Mouse (Mus musculus): Measurements from ENCODE around the gene Marcks. TPM values are rescaled to one million over a fixed set of nuclear protein-coding genes. Genes with fewer than 3 reads are reported as not detected.

Marcks gene
- total and polyA plus RNA-seq, 3 experiments: 16.9 to 80.7 (median 74.2) TPM

GRCm38 (mm10) chr10:37140736-37141451 lies 2.2 kb upstream of the Marcks start:
- Histone ChIP-seq H3K9me3 (replicated peaks; ENCODE audit: low read length) (no peaks in the 10 kb centered on the region), H3K79me2 (replicated peaks; ENCODE audit: control insufficient read depth, extremely low read depth, insufficient read depth, poor library complexity, severe bottlenecking) (peaks cover 21% of the 10 kb centered on the region), H3K4me2 (ENCODE audit: insufficient read depth, low read depth, poor library complexity, severe bottlenecking) (peak overlapping the region; percentile 76), H3K27me3 (replicated peaks) (no peaks in the 10 kb centered on the region), H3K36me3 (replicated peaks in 1 of 2; ENCODE audit: control insufficient read depth in 1 of 2, insufficient read depth in 1 of 2, low read length in 1 of 2) (peaks cover 0 to 2% of the 10 kb centered on the region in 2 experiments), H3K9ac (ENCODE audit: insufficient read depth, low read depth) (peak overlapping the region; percentile 50), H3K27ac (ENCODE audit: insufficient read depth, low read depth) (no peak overlapping the region), H3K4me1 (ENCODE audit: control insufficient read depth in 1 of 2, insufficient read depth in 2 of 2) (peaks cover 3 to 12% of the 10 kb centered on the region in 2 experiments; a peak in 3 of 4 replicates), H3K4me3 (replicated peaks in 1 of 3; ENCODE audit: low read depth in 2 of 3, low read length in 2 of 3, poor library complexity in 1 of 3) (peak overlapping the region; percentile 81 to 99 (median 86))
- peak; percentile 54 for DNase-seq (ENCODE audit: extremely low read depth)
- TF ChIP-seq SIN3A (IDR thresholded peaks at IDR 0.05; ENCODE audit: low read length) (peak; percentile 73), IRF4 (IDR thresholded peaks at IDR 0.05; ENCODE audit: low read depth, low read length) (0 out of 2 replicates have a peak, but pooled peaks have one; percentile 9), NRF1 (IDR thresholded peaks at IDR 0.05; ENCODE audit: low read depth, low read length) (no peak), MXI1 (IDR thresholded peaks at IDR 0.05; ENCODE audit: low read depth, low read length) (0 out of 2 replicates have a peak, but pooled peaks have one; percentile 19), MAZ (IDR thresholded peaks at IDR 0.05; ENCODE audit: low read depth, low read length) (peak; percentile 72; the same call in 1 of the 2 replicates), CHD2 (IDR thresholded peaks at IDR 0.05; ENCODE audit: low read length) (peak; percentile 68), HCFC1 (IDR thresholded peaks at IDR 0.05; ENCODE audit: low read depth, low read length) (no peak)
- dilution Hi-C loops (cut with MboI; ENCODE audit: extremely low pct_ligation_motif_present, extremely low pct_unique_long_range_greater_than_20kb, low sequenced_read_pairs) (no loop called here), in situ Hi-C loops (cut with MboI; ENCODE audit: low pct_ligation_motif_present, low pct_unique_long_range_greater_than_20kb, low sequenced_read_pairs) (no loop called here)

- H3K4me3 ChIP-seq (replicated peaks in 1 of 3; ENCODE audit: low read depth in 2 of 3, low read length in 2 of 3, poor library complexity in 1 of 3): peak overlapping the region; percentile 81 to 99 (median 86)
- H3K79me2 ChIP-seq (replicated peaks; ENCODE audit: control insufficient read depth, extremely low read depth, insufficient read depth, poor library complexity, severe bottlenecking): peaks cover 26% of the 10 kb centered on the region
- peaks cover 0 to 2% of the 10 kb centered on the region in 2 experiments for H3K36me3 ChIP-seq (replicated peaks in 1 of 2; ENCODE audit: control insufficient read depth in 1 of 2, insufficient read depth in 1 of 2, low read length in 1 of 2)
- DNase-seq (ENCODE audit: extremely low read depth): peak; percentile 45
- H3K4me2 ChIP-seq (ENCODE audit: insufficient read depth, low read depth, poor library complexity, severe bottlenecking): peak overlapping the region; percentile 76
- peak overlapping the region; percentile 8; the same call in 1 of the 2 replicates for H3K27ac ChIP-seq (ENCODE audit: insufficient read depth, low read depth)
- dilution Hi-C loops (cut with MboI; ENCODE audit: extremely low pct_ligation_motif_present, extremely low pct_unique_long_range_greater_than_20kb, low sequenced_read_pairs): no loop called here
- no peak for TF ChIP-seq CHD1 (IDR thresholded peaks at IDR 0.05; ENCODE audit: low read depth, low read length)
- TF ChIP-seq ELF1 (IDR thresholded peaks at IDR 0.05; ENCODE audit: low read depth, low read length): no peak
- no peak for TF ChIP-seq SMC3 (IDR thresholded peaks at IDR 0.05; ENCODE audit: low read depth, low read length)
- TF ChIP-seq MAFK (IDR thresholded peaks at IDR 0.05; ENCODE audit: insufficient replicate concordance, low read length): no peak
- in situ Hi-C loops (cut with MboI; ENCODE audit: low pct_ligation_motif_present, low pct_unique_long_range_greater_than_20kb, low sequenced_read_pairs): no loop called here
- H3K4me1 ChIP-seq (ENCODE audit: control insufficient read depth in 1 of 2, insufficient read depth in 2 of 2): peaks cover 3 to 6% of the 10 kb centered on the region in 2 experiments; a peak in 2 of 4 replicates
- no peaks in the 10 kb centered on the region for H3K9me3 ChIP-seq (replicated peaks; ENCODE audit: low read length)
- no peaks in the 10 kb centered on the region for H3K27me3 ChIP-seq (replicated peaks)
- H3K9ac ChIP-seq (ENCODE audit: insufficient read depth, low read depth): peak overlapping the region; percentile 50
Measured at GRCm38 (mm10) chr10:37140166-37140735, 1.5 kb upstream of the Marcks start.
